Mouse (Mus musculus): Measurements from ENCODE around the gene Spata31d1b. TPM values are rescaled to one million over a fixed set of nuclear protein-coding genes. Genes with fewer than 3 reads are reported as not detected.
A peak's percentile ranks its signal among the peaks of the same experiment; 100 is the strongest.
"Not testable (repeated sequence)": the region's sequence is repeated elsewhere in the genome, so short reads cannot be mapped to it uniquely, and the experiment has no call there.

Spata31d1b gene
- polyA plus RNA-seq, 1 experiment from 2014 or later: not detected

- no peaks in the 10 kb centered on the region for H3K27me3 ChIP-seq (replicated peaks)
- H3K4me2 ChIP-seq: no peak overlapping the region
- no peaks in the 10 kb centered on the region for H3K4me1 ChIP-seq
- H3K4me3 ChIP-seq (replicated peaks): no peak overlapping the region
- no peak overlapping the region for H3K9ac ChIP-seq
- no peak for ATAC-seq (ENCODE audit: insufficient read depth, low FRiP score, low read depth)
- H3K36me3 ChIP-seq: no peaks in the 10 kb centered on the region
- no peaks in the 10 kb centered on the region for H3K9me3 ChIP-seq
- WGBS: 90% methylated on average over 8 of the region's 8 CpGs
- no peak overlapping the region for H3K27ac ChIP-seq
Measured at GRCm38 (mm10) chr13:59699131-59699530, 13.0 kb upstream of the Spata31d1b start.

GRCm38 (mm10) chr13:59700137-59700536 lies 11.9 kb upstream of the Spata31d1b start:
- not testable (repeated sequence) for H3K27ac ChIP-seq; H3K4me3 ChIP-seq (replicated peaks); H3K9ac ChIP-seq; H3K4me2 ChIP-seq; H3K9me3 ChIP-seq; H3K36me3 ChIP-seq; H3K4me1 ChIP-seq; H3K27me3 ChIP-seq (replicated peaks)
- 0 out of 2 replicates have a peak, but pooled peaks have one; percentile 22 for ATAC-seq (ENCODE audit: insufficient read depth, low FRiP score, low read depth)
- 53% methylated on average over 1 of the region's 1 CpGs for WGBS

GRCm38 (mm10) chr13:59703514-59703913 lies 8.6 kb upstream of the Spata31d1b start:
- 88% methylated on average over 12 of the region's 12 CpGs for WGBS
- Histone ChIP-seq H3K4me2 (no peak overlapping the region), H3K27ac (no peak overlapping the region), H3K9me3 (no peaks in the 10 kb centered on the region), H3K4me1 (no peaks in the 10 kb centered on the region), H3K4me3 (replicated peaks) (no peak overlapping the region), H3K9ac (no peak overlapping the region), H3K36me3 (no peaks in the 10 kb centered on the region), H3K27me3 (replicated peaks) (no peaks in the 10 kb centered on the region)
- no peak for ATAC-seq (ENCODE audit: insufficient read depth, low FRiP score, low read depth)

GRCm38 (mm10) chr13:59704562-59704961 lies 7.5 kb upstream of the Spata31d1b start:
- Histone ChIP-seq H3K27ac (no peak overlapping the region), H3K4me3 (replicated peaks) (no peak overlapping the region), H3K4me1 (no peaks in the 10 kb centered on the region), H3K36me3 (no peaks in the 10 kb centered on the region), H3K9me3 (no peaks in the 10 kb centered on the region), H3K4me2 (no peak overlapping the region), H3K9ac (no peak overlapping the region), H3K27me3 (replicated peaks) (no peaks in the 10 kb centered on the region)
- 50% methylated on average over 12 of the region's 12 CpGs for WGBS
- ATAC-seq (ENCODE audit: insufficient read depth, low FRiP score, low read depth): no peak

- Histone ChIP-seq H3K4me3 (replicated peaks) (no peak within 1 kb of the TSS), H3K36me3 (no peaks in the 10 kb centered on the region), H3K9me3 (no peaks in the 10 kb centered on the region), H3K27me3 (replicated peaks) (no peaks in the 10 kb centered on the region), H3K9ac (no peak within 1 kb of the TSS), H3K4me1 (no peaks in the 10 kb centered on the region), H3K4me2 (no peak within 1 kb of the TSS), H3K27ac (no peak within 1 kb of the TSS)
- WGBS: 84% methylated on average over 15 of the region's 15 CpGs
- ATAC-seq (ENCODE audit: insufficient read depth, low FRiP score, low read depth): no peak
Measured at GRCm38 (mm10) chr13:59710230-59710629, 1.9 kb upstream of the Spata31d1b start, which contains the start of gene Spata31d1a. Spata31d1a (minus strand) TSS chr13:59710330.

DNA sequence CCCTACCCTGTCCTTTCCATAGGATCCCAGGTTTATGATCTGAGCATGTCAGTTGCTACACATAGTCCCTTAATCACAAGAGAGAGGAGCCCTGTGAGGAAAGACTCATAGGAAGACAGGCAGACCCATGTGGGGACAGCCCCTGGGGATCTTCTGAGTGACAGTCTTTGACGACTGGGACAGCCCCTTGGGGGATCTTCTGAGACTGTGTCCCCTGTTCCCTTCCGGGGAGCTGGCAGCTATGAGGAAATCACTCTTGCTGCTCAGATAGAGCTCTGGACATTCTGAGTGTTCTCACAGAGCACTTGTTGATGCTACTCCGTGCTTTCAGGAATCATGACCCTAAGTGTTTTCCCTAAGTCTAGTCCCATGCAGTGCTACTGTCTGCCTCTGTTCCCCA lies 1.6 kb downstream of the Spata31d1b start:
- Histone ChIP-seq H3K36me3 (no peaks in the 10 kb centered on the region), H3K9ac (no peak overlapping the region), H3K27ac (no peak overlapping the region), H3K9me3 (no peaks in the 10 kb centered on the region), H3K4me3 (replicated peaks) (no peak overlapping the region), H3K4me2 (no peak overlapping the region), H3K27me3 (replicated peaks) (no peaks in the 10 kb centered on the region), H3K4me1 (no peaks in the 10 kb centered on the region)
- ATAC-seq (ENCODE audit: insufficient read depth, low FRiP score, low read depth): no peak
- 45% methylated on average over 3 of the region's 3 CpGs for WGBS

GRCm38 (mm10) chr13:59718857-59719440 lies 6.9 kb downstream of the Spata31d1b start:
- H3K27me3 ChIP-seq (replicated peaks); H3K36me3 ChIP-seq; H3K9me3 ChIP-seq; H3K27ac ChIP-seq; H3K4me1 ChIP-seq; H3K9ac ChIP-seq; H3K4me2 ChIP-seq; H3K4me3 ChIP-seq (replicated peaks): not testable (repeated sequence)
- ATAC-seq (ENCODE audit: insufficient read depth, low FRiP score, low read depth): peak; percentile 61; the same call in 1 of the 2 replicates
- 22% methylated on average over 6 of the region's 6 CpGs for WGBS

DNA sequence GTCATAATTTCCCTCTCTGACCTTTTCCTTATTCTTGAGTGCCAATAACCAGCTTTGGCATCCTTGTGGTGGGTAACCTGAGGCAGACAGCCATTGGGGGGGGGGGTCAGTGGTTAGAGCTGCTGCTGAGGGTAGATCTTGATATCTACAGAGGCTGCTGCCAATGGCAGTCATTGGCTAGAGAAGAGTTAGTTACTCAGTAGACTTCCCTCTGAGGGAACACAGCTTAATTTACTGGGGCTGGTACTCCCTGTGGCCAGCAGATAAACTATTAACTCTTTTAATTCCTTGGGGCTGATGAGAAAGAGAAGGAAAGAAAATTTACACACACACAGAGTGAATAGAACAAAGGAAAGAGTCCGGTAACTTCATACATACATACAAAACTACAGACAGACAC lies 7.4 kb downstream of the Spata31d1b start:
- no peaks in the 10 kb centered on the region for H3K27me3 ChIP-seq (replicated peaks)
- ATAC-seq (ENCODE audit: insufficient read depth, low FRiP score, low read depth): no peak
- 78% methylated on average over 1 of the region's 1 CpGs for WGBS
- no peaks in the 10 kb centered on the region for H3K36me3 ChIP-seq
- no peaks in the 10 kb centered on the region for H3K9me3 ChIP-seq
- no peak overlapping the region for H3K4me2 ChIP-seq
- no peak overlapping the region for H3K4me3 ChIP-seq (replicated peaks)
- no peaks in the 10 kb centered on the region for H3K4me1 ChIP-seq
- no peak overlapping the region for H3K9ac ChIP-seq
- no peak overlapping the region for H3K27ac ChIP-seq

GRCm38 (mm10) chr13:59722089-59722488 lies 10.0 kb downstream of the Spata31d1b start:
- 75% methylated on average over 1 of the region's 1 CpGs for WGBS
- H3K9ac ChIP-seq; H3K36me3 ChIP-seq; ATAC-seq (ENCODE audit: insufficient read depth, low FRiP score, low read depth); H3K4me1 ChIP-seq; H3K9me3 ChIP-seq; H3K4me2 ChIP-seq; H3K27me3 ChIP-seq (replicated peaks); H3K27ac ChIP-seq; H3K4me3 ChIP-seq (replicated peaks): not testable (repeated sequence)

DNA sequence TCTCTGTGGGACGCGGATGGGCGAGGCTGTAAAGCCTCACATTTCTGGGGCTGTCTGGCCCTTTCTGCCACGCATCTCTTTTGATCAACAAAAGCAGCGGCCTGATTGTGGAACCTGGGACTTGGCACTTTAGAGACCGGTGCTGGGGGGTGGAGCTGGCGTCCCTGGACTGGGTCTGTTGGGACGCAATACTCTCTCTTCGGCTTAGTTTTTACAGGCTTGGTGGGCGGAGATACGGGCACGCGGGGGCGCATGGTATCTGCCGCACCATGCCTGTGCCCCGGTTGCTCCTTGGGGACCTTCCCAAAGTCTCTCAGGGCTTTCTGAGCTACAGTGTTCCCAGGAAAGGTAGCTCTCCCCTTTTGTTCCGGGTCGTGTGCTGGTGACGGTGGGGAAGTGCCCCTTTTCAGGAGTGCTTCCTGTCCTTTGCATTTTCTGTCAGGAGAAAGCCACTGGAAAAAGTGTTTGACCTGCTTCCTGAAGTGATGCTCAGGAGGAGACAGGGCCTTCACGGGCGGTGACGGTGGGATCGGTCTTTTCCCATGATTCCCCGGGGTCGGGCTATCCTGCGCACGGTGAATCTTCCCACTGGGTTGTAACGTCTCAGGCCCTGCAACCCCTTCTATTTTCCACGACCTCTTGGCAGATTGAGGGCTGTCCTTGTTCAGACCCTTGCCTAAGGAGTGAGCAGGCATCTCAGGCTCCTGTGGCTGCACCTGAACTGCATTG lies 14.2 kb downstream of the Spata31d1b start:
- 26% methylated on average over 29 of the region's 29 CpGs for WGBS
- no peak for ATAC-seq (ENCODE audit: insufficient read depth, low FRiP score, low read depth)
- no peak overlapping the region for H3K4me3 ChIP-seq (replicated peaks)
- H3K9me3 ChIP-seq: no peaks in the 10 kb centered on the region
- H3K4me2 ChIP-seq: peak overlapping the region; percentile 33
- no peaks in the 10 kb centered on the region for H3K36me3 ChIP-seq
- no peak overlapping the region for H3K9ac ChIP-seq
- no peak overlapping the region for H3K27ac ChIP-seq
- H3K27me3 ChIP-seq (replicated peaks): no peaks in the 10 kb centered on the region; the same call in 1 of the 2 replicates
- 0 out of 2 replicates have a peak, but pooled peaks cover 3% of the 10 kb centered on the region for H3K4me1 ChIP-seq

DNA sequence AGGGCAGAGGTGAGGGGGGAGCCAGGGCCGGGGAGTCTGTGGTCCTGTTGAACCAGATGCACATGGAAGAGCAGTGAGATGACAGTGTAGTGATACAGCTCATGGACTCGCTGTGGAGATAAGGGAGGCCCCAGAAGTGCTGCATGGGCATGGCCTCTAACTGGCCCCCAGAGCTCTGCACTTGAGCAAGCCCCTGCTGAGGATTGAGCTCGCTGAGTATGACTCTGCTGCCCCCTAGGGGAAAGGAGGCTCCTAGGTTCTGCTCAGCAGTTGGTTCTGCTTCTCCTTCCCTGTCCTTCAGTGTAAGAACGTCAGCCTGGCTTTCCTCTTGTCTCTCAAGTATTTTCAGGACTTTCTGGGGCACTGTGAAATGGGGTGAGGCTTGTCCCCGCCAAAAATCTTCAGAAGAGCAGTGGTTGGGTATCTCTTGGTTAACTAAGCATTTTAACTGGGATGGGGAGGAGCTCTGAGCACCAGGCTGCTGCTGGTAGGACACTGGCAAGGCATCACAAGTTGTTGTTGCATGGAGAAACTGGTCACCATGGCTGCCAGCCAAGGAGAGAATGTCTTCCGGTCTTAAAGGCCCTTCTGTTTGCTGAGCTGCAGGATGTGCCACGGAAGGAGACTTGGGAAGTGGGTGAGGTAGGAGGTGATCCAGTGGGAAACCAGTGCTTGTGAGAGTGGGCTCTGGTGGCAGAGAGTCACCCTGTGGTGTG lies 16.5 kb downstream of the Spata31d1b start:
- Histone ChIP-seq H3K4me3 (replicated peaks) (no peak overlapping the region), H3K4me2 (no peak overlapping the region), H3K27me3 (replicated peaks) (no peaks in the 10 kb centered on the region; the same call in 1 of the 2 replicates), H3K9ac (no peak overlapping the region), H3K27ac (no peak overlapping the region), H3K9me3 (no peaks in the 10 kb centered on the region), H3K4me1 (0 out of 2 replicates have a peak, but pooled peaks cover 3% of the 10 kb centered on the region), H3K36me3 (no peaks in the 10 kb centered on the region)
- WGBS: 24% methylated on average over 7 of the region's 7 CpGs
- peak; percentile 78 for ATAC-seq (ENCODE audit: insufficient read depth, low FRiP score, low read depth)

DNA sequence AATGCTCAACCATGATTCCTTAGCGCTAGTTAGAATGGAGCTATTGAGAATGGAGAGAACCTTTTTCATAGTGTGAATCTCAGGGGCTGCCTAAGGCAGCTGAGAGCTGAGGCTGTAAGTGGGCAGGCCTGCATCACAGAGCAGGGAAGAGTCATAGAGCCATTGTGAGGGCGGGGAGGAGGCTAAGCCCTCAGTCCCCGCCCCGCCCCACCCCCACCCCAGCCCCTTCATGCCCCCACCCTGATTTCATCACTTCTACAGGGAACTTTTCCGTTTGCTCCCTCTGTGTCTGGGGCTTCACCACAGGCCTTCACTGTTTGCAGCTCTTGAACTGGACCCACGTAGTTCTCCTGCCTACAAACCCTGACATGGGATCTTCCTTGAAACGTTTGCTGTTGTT lies 19.6 kb downstream of the Spata31d1b start, which contains the start of gene Spata31d1d:
Spata31d1d (minus strand) TSS at position 101 of the 400 bp plus-strand sequence.
- Histone ChIP-seq H3K27ac (no peak within 1 kb of the TSS), H3K4me3 (replicated peaks) (no peak within 1 kb of the TSS), H3K27me3 (replicated peaks) (no peaks in the 10 kb centered on the region; the same call in 1 of the 2 replicates), H3K4me2 (no peak within 1 kb of the TSS), H3K4me1 (0 out of 2 replicates have a peak, but pooled peaks cover 3% of the 10 kb centered on the region), H3K9me3 (no peaks in the 10 kb centered on the region), H3K36me3 (no peaks in the 10 kb centered on the region), H3K9ac (no peak within 1 kb of the TSS)
- 49% methylated on average over 7 of the region's 7 CpGs for WGBS
- no peak for ATAC-seq (ENCODE audit: insufficient read depth, low FRiP score, low read depth)

Data from stomach, embryonic 15.5 days (tissue).